Mouse (Mus musculus): ENCODE measurements at regions not wholly inside any gene's neighbourhood (a gene's known extent, or its start where the extent isn't known, plus 50 kb on each side); places are given as distances from the start of the nearest gene placed in this dataset.

DNA sequence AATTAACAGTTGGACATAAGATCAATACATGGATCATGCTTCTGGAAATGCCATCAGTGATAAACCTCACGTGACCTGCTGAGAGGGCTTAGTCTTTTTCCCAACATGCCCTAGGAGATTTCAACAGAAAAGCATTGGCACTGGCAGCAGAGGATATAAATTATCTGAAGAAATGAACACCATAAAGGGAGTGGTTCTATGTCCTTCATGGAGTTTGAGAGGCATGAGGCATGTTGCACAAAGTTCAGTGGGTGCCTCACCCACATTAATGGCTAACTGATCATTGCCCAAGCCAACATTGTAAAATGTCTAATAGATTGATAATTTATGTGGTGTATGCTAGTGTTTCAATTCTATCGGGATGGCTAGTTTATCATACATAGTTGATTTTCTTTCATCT lies 875.6 kb upstream of the Adgrl2 start:
- TF ChIP-seq CTCF (IDR thresholded peaks at IDR 0.05; ENCODE audit: low read depth, low read length), result no peak
- no peak for TF ChIP-seq POLR2AphosphoS5 (IDR thresholded peaks at IDR 0.05; ENCODE audit: insufficient replicate concordance, low read depth, low read length)
- no peak for TF ChIP-seq TAL1 (conservative IDR thresholded peaks at IDR 0.05; ENCODE audit: low read depth, low read length)
- no peak for TF ChIP-seq GATA1 (IDR thresholded peaks at IDR 0.05; ENCODE audit: borderline replicate concordance, low read length)
- TF ChIP-seq GATA2 (IDR thresholded peaks at IDR 0.05; ENCODE audit: borderline replicate concordance, low read depth, low read length), result no peak
